In genomic region chr12:69253806-69254205, GRCm38 (mm10) we compare ENCODE assay signal across 21 mouse cellular contexts. TPM values are rescaled to one million over a fixed set of nuclear protein-coding genes. Genes with fewer than 3 reads are reported as not detected.
"Had no signal": no experiment of that assay in that cellular context is flagged by ENCODE, and none has a peak within 500 bp of the region (broad histone marks: within the 10 kb centered on the region; RNA-seq: fewer than 3 reads in every experiment).

No protein-coding gene starts in this region.

- H3K27me3 ChIP-seq: lung, embryonic 15.5 days; megakaryocyte, embryonic 14.5 days; midbrain, embryonic 13.5 days; midbrain, embryonic 15.5 days; neural tube, embryonic 13.5 days; neural tube, embryonic 15.5 days; stomach, embryonic 15.5 days had no signal

- ATAC-seq: liver, postnatal 0 days; lung, postnatal 0 days; midbrain, embryonic 13.5 days; midbrain, embryonic 15.5 days had no signal

- H3K4me2 ChIP-seq: lung, embryonic 15.5 days; midbrain, embryonic 11.5 days; midbrain, embryonic 13.5 days; midbrain, embryonic 15.5 days; neural tube, embryonic 13.5 days; neural tube, embryonic 15.5 days; stomach, embryonic 15.5 days had no signal

- H3K27ac ChIP-seq: lung, embryonic 15.5 days; macrophage; midbrain, embryonic 13.5 days; midbrain, embryonic 15.5 days; neural tube, embryonic 13.5 days; neural tube, embryonic 15.5 days; stomach, embryonic 15.5 days; stomach, postnatal 0 days had no signal

- H3K36me3 ChIP-seq: lung, embryonic 15.5 days; midbrain, embryonic 13.5 days; midbrain, embryonic 15.5 days; neural tube, embryonic 13.5 days; neural tube, embryonic 15.5 days; stomach, embryonic 15.5 days had no signal

- H3K9me3 ChIP-seq: lung, embryonic 15.5 days; megakaryocyte, embryonic 14.5 days; midbrain, embryonic 13.5 days; midbrain, embryonic 15.5 days; neural tube, embryonic 13.5 days; neural tube, embryonic 15.5 days; stomach, embryonic 15.5 days had no signal

- H3K9ac ChIP-seq: liver, postnatal 0 days; lung, embryonic 15.5 days; midbrain, embryonic 13.5 days; midbrain, embryonic 15.5 days; neural tube, embryonic 13.5 days; neural tube, embryonic 15.5 days; stomach, embryonic 15.5 days had no signal

- H3K4me1 ChIP-seq: lung, embryonic 15.5 days; midbrain, embryonic 13.5 days; midbrain, embryonic 15.5 days; neural tube, embryonic 13.5 days; neural tube, embryonic 15.5 days; stomach, embryonic 15.5 days had no signal

- DNase-seq: liver, postnatal 0 days; lung, adult 2 months; lung, postnatal 14 days; lung, postnatal 36 days; retina, postnatal 1 day; right cerebral cortex, adult 18-20 months; right cerebral cortex, postnatal 14 days; thymus, adult 2 months; thymus, postnatal 14 days; thymus, postnatal 36 days had no signal

- H3K4me3 ChIP-seq: lung, embryonic 15.5 days; megakaryocyte, embryonic 14.5 days; midbrain, embryonic 13.5 days; midbrain, embryonic 15.5 days; neural tube, embryonic 13.5 days; neural tube, embryonic 15.5 days; stomach, embryonic 15.5 days had no signal

RNA-seq across cellular contexts. Expression of gene Gm49384, which starts 49.7 kb away (rescaled TPM):
- polyA plus RNA-seq: lung, adult 2 months had no signal
